Mouse (Mus musculus) cerebellum, postnatal 14 days (tissue): ENCODE measurements at regions not wholly inside any gene's neighbourhood (a gene's known extent, or its start where the extent isn't known, plus 50 kb on each side); places are given as distances from the start of the nearest gene placed in this dataset.

Experiments used
- DNase-seq, 2 experiments: peaks; one replicate each; pipeline ENCODE4 v3.0.0; 2021; ENCODE audit warnings: mixed read lengths in 2 of 2

DNA sequence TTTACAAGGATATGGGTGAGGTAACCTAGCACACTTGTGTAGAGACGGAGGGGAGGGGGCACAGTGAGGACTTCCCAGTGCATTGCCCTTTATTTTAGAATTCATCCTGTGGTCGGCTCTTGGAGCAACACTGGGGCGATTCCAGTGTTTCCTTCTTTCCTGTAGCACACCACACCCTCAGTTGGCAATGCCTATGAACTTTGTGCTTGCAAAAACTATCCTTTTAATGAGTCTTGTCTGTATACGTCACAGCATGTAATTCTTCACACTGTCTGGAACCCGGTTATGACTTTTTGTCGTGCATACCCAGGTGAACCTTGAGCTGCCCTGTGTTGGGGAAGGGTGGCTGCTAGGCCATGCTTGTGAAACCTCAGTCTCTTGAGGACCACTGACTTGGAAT, 504.1 kb upstream of the Klf4 start:
- DNase-seq: no peak

DNA sequence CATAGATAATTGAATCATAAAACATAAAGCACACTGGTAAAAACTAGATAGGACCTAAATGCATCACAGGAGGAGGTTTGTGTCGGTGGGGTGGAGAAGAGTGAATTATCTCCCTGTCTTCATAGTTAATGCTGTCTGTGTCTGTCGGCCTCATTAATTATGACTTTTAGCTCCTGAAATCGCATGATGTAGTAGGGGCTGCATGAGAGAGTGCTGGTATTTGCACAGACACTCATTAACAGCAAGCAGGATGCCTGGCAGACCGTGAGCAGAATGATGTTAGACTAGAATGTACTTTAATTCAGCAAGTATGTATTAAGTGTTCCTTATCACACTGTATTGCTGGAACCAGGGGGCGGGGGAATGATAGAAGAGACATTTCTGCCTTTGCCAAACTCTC, 503.3 kb upstream of the Klf4 start:
- no peak for DNase-seq

DNA sequence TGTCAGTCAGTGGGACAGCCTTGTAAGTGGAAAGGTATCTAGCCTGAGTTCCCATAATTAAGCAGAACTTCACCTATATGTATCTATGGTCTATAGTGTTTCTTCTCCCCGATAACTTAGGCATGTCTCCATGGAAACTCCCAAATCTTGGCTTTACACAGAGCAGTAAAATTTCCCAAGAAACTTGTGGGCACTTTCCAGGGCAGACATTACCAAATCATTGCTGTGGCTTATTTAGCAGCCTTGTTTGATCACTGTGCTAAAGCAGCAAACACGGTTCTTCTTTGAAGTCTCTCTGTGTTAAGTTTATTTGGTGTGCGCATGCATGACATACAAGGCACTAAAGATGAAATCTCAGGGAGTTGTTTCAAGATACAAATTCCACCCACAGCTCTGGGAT, 496.2 kb upstream of the Klf4 start:
- no peak for DNase-seq

- no peak for DNase-seq
Measured at GRCm38 (mm10) chr4:56027258-56027657, 495.0 kb upstream of the Klf4 start.

- no peak for DNase-seq
Measured at GRCm38 (mm10) chr4:56024478-56024877, 492.2 kb upstream of the Klf4 start.

- DNase-seq: no peak
Measured at GRCm38 (mm10) chr4:56018212-56018611, 485.9 kb upstream of the Klf4 start.

GRCm38 (mm10) chr4:56015481-56015880, 483.2 kb upstream of the Klf4 start:
- peak; percentile 56 to 72 for DNase-seq

DNA sequence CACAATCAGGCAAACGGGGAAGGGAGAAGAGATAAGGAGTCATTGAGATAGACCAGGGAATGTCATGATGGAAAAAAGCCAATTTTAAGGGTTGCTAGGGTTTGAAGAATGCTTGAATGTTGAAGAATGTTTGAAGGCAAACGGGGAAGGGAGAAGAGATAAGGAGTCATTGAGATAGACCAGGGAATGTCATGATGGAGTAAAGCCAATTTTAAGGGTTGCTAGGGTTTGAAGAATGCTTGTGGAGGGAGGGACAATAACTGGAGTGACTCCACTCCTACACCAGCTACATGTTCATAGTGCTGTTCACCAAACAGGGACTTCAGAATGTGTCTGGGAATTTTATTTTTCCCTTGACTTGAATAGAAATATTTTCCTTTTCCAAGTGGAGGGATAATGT, 476.0 kb upstream of the Klf4 start:
- DNase-seq: no peak

GRCm38 (mm10) chr4:56004227-56004626, 472.0 kb upstream of the Klf4 start:
- DNase-seq: no peak

DNA sequence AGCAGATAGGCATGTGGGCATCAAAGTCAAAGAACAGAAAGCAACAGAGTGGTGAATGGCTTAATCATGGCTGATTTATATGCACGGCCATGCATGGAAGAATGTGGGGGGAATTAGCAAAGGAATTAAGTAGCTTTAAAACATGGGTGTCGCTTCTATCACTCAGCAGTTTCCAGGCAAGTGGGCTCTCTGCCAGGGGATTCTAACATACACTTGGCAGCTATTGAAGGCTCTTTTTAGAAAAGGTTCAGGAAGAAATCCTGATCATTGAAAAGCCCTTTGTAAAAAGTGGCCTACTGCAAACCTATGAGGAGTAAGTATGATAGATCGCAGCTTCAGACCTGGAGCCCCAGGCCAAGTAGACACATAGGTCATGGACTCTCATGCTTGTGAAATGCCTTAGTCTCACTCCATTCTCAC, 469.1 kb upstream of the Klf4 start:
- DNase-seq: peak; percentile 9 to 11

DNA sequence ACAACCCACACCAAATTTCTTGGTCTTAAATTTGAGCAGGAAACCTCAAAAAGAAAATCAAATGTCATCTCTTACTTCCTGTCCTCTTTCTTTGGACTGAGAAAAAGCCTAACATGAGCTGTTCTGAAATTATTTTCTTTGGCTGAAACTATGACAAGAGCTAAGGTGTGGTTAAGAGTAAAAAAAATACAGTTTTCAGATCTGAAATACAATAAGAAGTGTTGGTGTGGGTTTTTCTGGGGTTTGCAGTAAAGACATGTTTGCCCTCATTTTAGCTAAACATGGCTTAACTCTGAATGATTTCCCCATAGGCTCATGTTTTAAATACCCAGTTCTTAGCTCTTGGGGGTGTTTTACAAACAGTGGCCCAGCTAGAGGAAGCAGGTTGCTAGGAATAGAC, 451.8 kb upstream of the Klf4 start:
- no peak for DNase-seq

GRCm38 (mm10) chr4:55978539-55978938, 446.3 kb upstream of the Klf4 start:
- DNase-seq: no peak

GRCm38 (mm10) chr4:55976265-55976664, 444.0 kb upstream of the Klf4 start:
- no peak for DNase-seq

DNA sequence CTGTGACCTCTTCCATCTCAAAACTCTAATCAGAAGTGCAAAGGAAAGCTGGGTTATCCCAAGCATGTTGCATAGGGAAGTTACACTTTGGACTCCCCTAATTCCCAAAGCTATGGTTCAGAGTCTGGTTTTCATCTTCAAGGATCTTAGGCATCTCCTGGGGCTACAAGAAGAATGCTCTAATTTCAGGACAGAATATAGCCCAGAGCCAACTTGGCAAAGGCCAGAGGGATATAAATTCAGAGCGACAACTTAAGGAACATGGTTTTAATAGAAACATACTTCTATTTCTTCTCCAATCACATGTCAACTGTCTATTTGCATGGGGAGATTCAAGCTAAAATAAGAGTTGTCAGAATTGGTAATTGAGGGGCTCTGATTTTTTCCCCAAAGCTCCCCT, 441.4 kb upstream of the Klf4 start:
- no peak for DNase-seq

DNA sequence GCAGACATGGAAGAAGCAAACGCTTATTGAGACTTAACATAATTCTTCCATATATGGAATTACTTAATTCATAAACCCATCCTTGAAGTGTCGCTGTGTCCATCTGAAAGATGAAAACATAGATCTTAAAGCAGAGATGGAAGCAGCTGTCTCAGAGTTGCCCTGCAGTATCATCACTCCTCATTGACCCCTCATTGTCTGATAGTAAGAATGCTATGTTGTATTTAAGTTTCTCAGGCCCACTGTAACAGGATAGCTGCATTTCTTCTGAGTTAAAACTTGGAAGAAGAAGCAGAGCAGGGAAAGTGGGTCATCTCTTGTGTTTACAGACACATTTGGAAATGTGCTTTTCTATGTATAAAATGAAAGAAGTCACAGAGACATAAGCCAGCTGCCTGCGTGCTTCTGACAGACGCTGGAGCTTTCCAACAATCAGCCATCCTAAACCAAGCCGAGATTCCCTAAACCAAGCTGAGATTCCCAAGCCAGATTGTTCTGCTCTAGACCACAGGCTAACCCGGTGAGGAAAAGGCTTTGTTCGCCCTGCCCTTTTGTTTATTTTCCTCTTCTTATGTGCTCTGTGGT, 440.1 kb upstream of the Klf4 start:
- no peak for DNase-seq

DNA sequence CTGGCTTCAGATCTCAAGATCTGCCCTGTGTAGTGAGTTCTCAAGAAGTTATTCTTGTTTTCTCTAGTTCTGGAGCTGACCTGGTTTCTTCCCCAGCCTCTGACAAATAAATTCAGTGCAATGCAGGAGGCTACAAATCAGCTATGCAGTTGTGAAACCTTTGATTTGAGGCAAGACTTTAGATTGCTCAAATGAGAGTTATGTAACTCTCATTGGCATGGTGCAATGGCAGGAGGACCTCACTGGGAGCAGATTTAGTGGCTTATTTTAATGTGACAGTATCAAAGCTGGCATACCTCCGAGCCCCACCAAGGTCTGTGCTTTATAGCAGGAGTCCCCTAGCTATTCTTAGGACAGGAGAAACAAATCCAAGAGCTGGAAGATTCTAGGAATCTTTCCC, 427.8 kb upstream of the Klf4 start:
- DNase-seq: no peak

- DNase-seq: no peak
Measured at GRCm38 (mm10) chr4:55953701-55954100, 421.4 kb upstream of the Klf4 start.

- no peak for DNase-seq
Measured at GRCm38 (mm10) chr4:55952220-55952619, 420.0 kb upstream of the Klf4 start.

- DNase-seq: no peak
Measured at GRCm38 (mm10) chr4:55941423-55941822, 409.2 kb upstream of the Klf4 start.

DNA sequence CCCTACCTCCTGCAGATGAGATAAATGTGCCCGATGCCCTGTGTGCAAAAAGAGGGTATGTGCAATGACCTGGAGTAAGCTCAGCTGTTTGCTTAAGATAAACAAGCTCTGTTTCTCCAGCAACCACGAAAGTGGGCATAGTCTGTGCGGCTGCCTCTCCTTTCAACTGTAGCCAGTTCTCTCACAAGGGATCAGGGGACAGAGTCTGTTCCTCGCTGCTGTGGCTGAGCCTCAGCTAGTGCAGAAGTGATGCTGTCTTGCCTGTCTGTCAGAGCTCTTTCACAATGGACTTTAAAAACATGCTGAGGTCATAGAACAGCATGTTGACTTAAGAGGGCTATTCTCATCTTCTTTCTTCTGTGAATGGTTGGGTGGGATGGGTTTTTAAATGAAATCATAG, 406.1 kb upstream of the Klf4 start:
- no peak for DNase-seq

- DNase-seq: no peak
Measured at GRCm38 (mm10) chr4:55937833-55938232, 405.6 kb upstream of the Klf4 start.

- peak; percentile 6 to 22 for DNase-seq
Measured at GRCm38 (mm10) chr4:55929141-55929782, 397.0 kb upstream of the Klf4 start.

- peak in 1 of 2 experiments; percentile 5 for DNase-seq
Measured at GRCm38 (mm10) chr4:55928670-55929069, 396.4 kb upstream of the Klf4 start.

DNA sequence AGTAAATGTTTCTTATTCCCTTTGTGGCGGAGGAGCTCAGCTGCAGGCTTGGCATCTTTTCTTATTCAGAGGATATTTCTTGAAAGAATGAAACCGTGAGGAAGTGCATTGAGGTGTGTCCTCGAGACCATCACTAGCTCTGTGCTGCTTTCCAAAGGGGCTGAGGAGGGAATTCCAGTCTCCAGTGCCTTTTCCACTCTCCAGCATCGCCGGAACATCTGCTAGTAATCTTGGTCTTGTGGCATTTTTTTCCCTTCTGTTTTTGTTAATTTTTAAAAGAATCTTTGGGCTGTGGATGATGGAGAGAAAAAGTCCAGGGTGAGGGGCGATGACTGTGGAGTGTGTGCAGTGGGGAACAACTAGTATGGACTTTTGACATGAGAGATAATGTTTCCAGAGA, 395.9 kb upstream of the Klf4 start:
- DNase-seq: no peak

- DNase-seq: no peak
Measured at GRCm38 (mm10) chr4:55927391-55927790, 395.1 kb upstream of the Klf4 start.
